Comparison of ENCODE assay signal across 31 mouse cellular contexts in the genomic region with DNA sequence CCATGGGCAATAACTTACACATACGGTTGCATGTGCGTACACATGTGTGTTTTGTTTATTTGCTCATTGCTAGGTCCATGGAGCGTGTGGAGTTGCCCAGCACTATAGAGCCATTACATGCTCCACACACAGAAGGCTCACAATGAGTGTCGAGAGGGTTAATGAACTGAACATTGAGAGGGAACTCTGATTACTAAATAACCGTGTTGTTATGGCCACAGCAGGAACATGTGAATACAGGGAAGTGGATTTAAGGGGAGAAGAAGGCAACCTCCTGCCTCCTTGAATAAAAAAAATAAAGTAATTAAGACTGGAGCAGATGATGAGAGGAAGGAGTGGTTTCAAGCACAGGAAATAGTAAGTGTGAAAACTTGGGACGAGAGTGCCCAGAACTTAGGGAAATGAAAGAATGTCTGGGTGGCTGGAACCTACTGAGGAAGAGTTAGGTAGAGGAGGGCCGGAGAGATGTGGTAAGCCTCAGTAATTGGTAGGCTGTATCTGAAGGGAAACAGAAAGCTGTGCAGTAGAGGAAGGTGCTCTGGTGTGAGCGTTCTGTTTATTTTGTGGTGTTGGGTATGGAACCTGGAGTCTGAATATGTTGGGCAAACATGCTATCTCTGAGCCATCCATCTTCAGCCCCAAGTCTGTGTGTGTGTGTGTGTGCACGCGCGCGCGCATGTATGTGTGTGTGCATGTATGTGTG. TPM values are rescaled to one million over a fixed set of nuclear protein-coding genes. Genes with fewer than 3 reads are reported as not detected.
DNase-seq lines count a peak whose midpoint lies in the region; ATAC-seq and TF ChIP-seq lines count a peak whose summit lies in the region.
"Had no signal": no experiment of that assay in that cellular context is flagged by ENCODE, and none has a peak within 500 bp of the region (broad histone marks: within the 10 kb centered on the region; RNA-seq: fewer than 3 reads in every experiment).

No protein-coding gene starts in this region.

- no peak overlapping the region for H3K4me2 ChIP-seq in lung, embryonic 16.5 days (ENCODE audit: low read depth, low read length)
- H3K4me2 ChIP-seq in forebrain, embryonic 12.5 days = no peak overlapping the region
- H3K4me2 ChIP-seq: heart, embryonic 11.5 days; hindbrain, embryonic 15.5 days; liver, embryonic 12.5 days; midbrain, embryonic 11.5 days; neural tube, embryonic 12.5 days had no signal

- H3K9ac ChIP-seq in lung, embryonic 16.5 days (ENCODE audit: low read length) = no peak overlapping the region
- H3K9ac ChIP-seq in forebrain, embryonic 12.5 days = no peak overlapping the region
- H3K9ac ChIP-seq: forebrain, postnatal 0 days; hindbrain, embryonic 15.5 days; liver, embryonic 12.5 days; liver, postnatal 0 days; neural tube, embryonic 12.5 days had no signal

- H3K4me1 ChIP-seq in kidney, adult 2 months (ENCODE audit: control insufficient read depth, insufficient read depth, low read length) = peaks cover 21% of the 10 kb centered on the region
- no peaks in the 10 kb centered on the region for H3K4me1 ChIP-seq in lung, embryonic 16.5 days (replicated peaks; ENCODE audit: control insufficient read depth, insufficient read depth, low read length)
- no peaks in the 10 kb centered on the region for H3K4me1 ChIP-seq in forebrain, embryonic 12.5 days
- H3K4me1 ChIP-seq: hindbrain, embryonic 15.5 days; neural tube, embryonic 12.5 days had no signal

- H3K27me3 ChIP-seq in kidney, adult 2 months (replicated peaks; ENCODE audit: control insufficient read depth, insufficient read depth, low read length) = no peaks in the 10 kb centered on the region
- no peaks in the 10 kb centered on the region for H3K27me3 ChIP-seq in lung, embryonic 16.5 days (ENCODE audit: control insufficient read depth, insufficient read depth, low read depth, low read length)
- no peaks in the 10 kb centered on the region for H3K27me3 ChIP-seq in forebrain, embryonic 12.5 days
- H3K27me3 ChIP-seq: hindbrain, embryonic 15.5 days; liver, embryonic 12.5 days; neural tube, embryonic 12.5 days had no signal

- no peak overlapping the region for H3K4me3 ChIP-seq in kidney, adult 2 months (ENCODE audit: insufficient read depth, low read depth, low read length)
- H3K4me3 ChIP-seq in lung, embryonic 16.5 days (ENCODE audit: low read length) = no peak overlapping the region
- no peak overlapping the region for H3K4me3 ChIP-seq in forebrain, embryonic 12.5 days (replicated peaks)
- H3K4me3 ChIP-seq: erythroblast, embryonic 14.5 days; hindbrain, embryonic 10.5 days; hindbrain, embryonic 15.5 days; liver, embryonic 12.5 days; myocyte; neural tube, embryonic 12.5 days had no signal

- peak overlapping the region; percentile 31 for H3K27ac ChIP-seq in kidney, adult 2 months (ENCODE audit: insufficient read depth, low read depth, low read length)
- peak overlapping the region; percentile 65 for H3K27ac ChIP-seq in lung, embryonic 16.5 days (ENCODE audit: low read length)
- no peak overlapping the region for H3K27ac ChIP-seq in forebrain, embryonic 12.5 days
- H3K27ac ChIP-seq: hindbrain, embryonic 10.5 days; hindbrain, embryonic 15.5 days; liver, embryonic 12.5 days; neural tube, embryonic 12.5 days had no signal

- DNase-seq in kidney, adult 2 months = no peak
- DNase-seq in kidney, postnatal 4 days = no peak
- DNase-seq in lung, adult 18-20 months = no peak
- no peak for DNase-seq in retina, embryonic 14.5 days (ENCODE audit: low spot score)
- DNase-seq: adrenal gland, postnatal 25 days; cerebellum, adult 11-12 months; cerebellum, adult 9-11 months; forebrain, postnatal 0 days; gastrocnemius, postnatal 10 days; kidney, adult 8-10 months; layer of hippocampus, postnatal 36 days; left cerebral cortex, postnatal 4 days; liver, postnatal 0 days; lung, postnatal 4 days; right cerebral cortex, postnatal 4 days; thymus, adult 2 months; thymus, postnatal 36 days had no signal

- no peak for TF ChIP-seq CTCF in kidney, adult 2 months (conservative IDR thresholded peaks at IDR 0.05; ENCODE audit: insufficient read depth, insufficient read length, low read depth, low read length)

- TF ChIP-seq POLR2A in kidney, adult 2 months (IDR thresholded peaks at IDR 0.05; ENCODE audit: low read depth, low read length) = no peak

- ATAC-seq in lung, embryonic 16.5 days (ENCODE audit: low read depth) = no peak
- ATAC-seq in megakaryocyte, adult 5-6 weeks (ENCODE audit: poor library complexity, severe bottlenecking) = peak; percentile 74
- ATAC-seq in forebrain, embryonic 12.5 days (ENCODE audit: low FRiP score) = no peak
- ATAC-seq: CD4-positive, CD25-positive, alpha-beta regulatory T cell, adult 4 months; forebrain, postnatal 0 days; inflammation-experienced regulatory T-cells, adult 6 months; liver, embryonic 12.5 days; liver, postnatal 0 days; midbrain, embryonic 16.5 days had no signal

- WGBS in kidney, adult 2 months = 69% methylated on average over 13 of the region's 13 CpGs
- WGBS in lung, embryonic 16.5 days = 81% methylated on average over 13 of the region's 13 CpGs
- 90% methylated on average over 13 of the region's 13 CpGs for WGBS in forebrain, embryonic 12.5 days

- no peaks in the 10 kb centered on the region for H3K9me3 ChIP-seq in lung, embryonic 16.5 days (ENCODE audit: control insufficient read depth, low read length)
- no peaks in the 10 kb centered on the region for H3K9me3 ChIP-seq in forebrain, embryonic 12.5 days
- H3K9me3 ChIP-seq: hindbrain, embryonic 10.5 days; hindbrain, embryonic 15.5 days; liver, embryonic 12.5 days; neural tube, embryonic 12.5 days had no signal

- H3K36me3 ChIP-seq in kidney, adult 2 months (ENCODE audit: control insufficient read depth, insufficient read depth, low read length) = no peaks in the 10 kb centered on the region
- H3K36me3 ChIP-seq in lung, embryonic 16.5 days (ENCODE audit: control insufficient read depth, insufficient read depth, low read length) = no peaks in the 10 kb centered on the region
- H3K36me3 ChIP-seq in forebrain, embryonic 12.5 days (replicated peaks) = no peaks in the 10 kb centered on the region
- H3K36me3 ChIP-seq: hindbrain, embryonic 10.5 days; hindbrain, embryonic 15.5 days; liver, embryonic 12.5 days; neural tube, embryonic 12.5 days had no signal

RNA-seq across cellular contexts. Expression of gene Fam117b, which starts 5.8 kb away (rescaled TPM):
- polyA plus RNA-seq in kidney, adult 2 months (2012; rRNA removed) = 11.5 and 11.9 TPM in 2 replicates
- polyA plus RNA-seq in lung, embryonic 16.5 days (2015; fragmentation: Nextera tagmentation; extraction: Ambion mirVana) = 8.4 and 8.9 TPM in 2 replicates
- 40.4 and 43.9 TPM in 2 replicates for total RNA-seq in megakaryocyte, adult 5-6 weeks (2015)
- 40.7 and 48.4 TPM in 2 replicates for total RNA-seq in megakaryocyte, adult 5-6 weeks (2017)
- polyA plus RNA-seq in forebrain, embryonic 12.5 days (2016; fragmentation: Nextera tagmentation; extraction: Ambion mirVana) = 23.4 and 25.0 TPM in 2 replicates
